Comparison of ENCODE assay signal across 8 mouse cellular contexts in genomic region chr17:75550771-75551413, GRCm38 (mm10). TPM values are rescaled to one million over a fixed set of nuclear protein-coding genes. Genes with fewer than 3 reads are reported as not detected.
DNase-seq lines count a peak whose midpoint lies in the region; ATAC-seq lines count a peak whose summit lies in the region.

No protein-coding gene starts in this region.

- ATAC-seq in heart, embryonic 11.5 days (replicated peaks; ENCODE audit: insufficient number of reproducible peaks, low FRiP score, low TSS enrichment): peak; percentile 11; the same call in 1 of the 2 replicates
- no peak for ATAC-seq in forebrain, embryonic 16.5 days
- no peak for ATAC-seq in limb, embryonic 12.5 days (ENCODE audit: insufficient number of reproducible peaks, insufficient read depth, low FRiP score, low TSS enrichment, low read depth)
- peak; percentile 5 for ATAC-seq in neural tube, embryonic 13.5 days (ENCODE audit: low read depth)

- H3K4me2 ChIP-seq in heart, embryonic 11.5 days: peak overlapping the region; percentile 89
- peak overlapping the region; percentile 93 for H3K4me2 ChIP-seq in forebrain, embryonic 16.5 days (ENCODE audit: low read length)
- H3K4me2 ChIP-seq in limb, embryonic 12.5 days: peak overlapping the region; percentile 78
- H3K4me2 ChIP-seq in neural tube, embryonic 13.5 days: peak overlapping the region; percentile 70

- peak overlapping the region; percentile 89 for H3K9ac ChIP-seq in heart, embryonic 11.5 days (ENCODE audit: low read depth, low read length)
- peak overlapping the region; percentile 80 for H3K9ac ChIP-seq in forebrain, embryonic 16.5 days (replicated peaks; ENCODE audit: low read depth, low read length)
- H3K9ac ChIP-seq in limb, embryonic 12.5 days (replicated peaks): peak overlapping the region; percentile 71
- peak overlapping the region; percentile 89 for H3K9ac ChIP-seq in neural tube, embryonic 13.5 days

- no peak overlapping the region; the same call in 1 of the 2 replicates for H3K27ac ChIP-seq in heart, embryonic 11.5 days (ENCODE audit: low read depth, low read length)
- no peak overlapping the region for H3K27ac ChIP-seq in forebrain, embryonic 16.5 days (ENCODE audit: low read length)
- H3K27ac ChIP-seq in limb, embryonic 12.5 days: no peak overlapping the region
- H3K27ac ChIP-seq in neural tube, embryonic 13.5 days (replicated peaks): no peak overlapping the region

- H3K4me1 ChIP-seq in heart, embryonic 11.5 days (ENCODE audit: control insufficient read depth, insufficient read depth, low read length): peaks cover 5% of the 10 kb centered on the region; the same call in 1 of the 2 replicates
- H3K4me1 ChIP-seq in forebrain, embryonic 16.5 days (replicated peaks; ENCODE audit: control insufficient read depth, insufficient read depth, low read length): peaks cover 13% of the 10 kb centered on the region
- peaks cover 4% of the 10 kb centered on the region; the same call in 1 of the 2 replicates for H3K4me1 ChIP-seq in limb, embryonic 12.5 days (replicated peaks)
- H3K4me1 ChIP-seq in neural tube, embryonic 13.5 days (replicated peaks): peaks cover 21% of the 10 kb centered on the region

- no peaks in the 10 kb centered on the region for H3K27me3 ChIP-seq in heart, embryonic 11.5 days (ENCODE audit: control insufficient read depth, insufficient read depth, low read length)
- no peaks in the 10 kb centered on the region for H3K27me3 ChIP-seq in forebrain, embryonic 16.5 days (replicated peaks; ENCODE audit: control insufficient read depth, insufficient read depth, low read length)
- no peaks in the 10 kb centered on the region for H3K27me3 ChIP-seq in limb, embryonic 12.5 days
- H3K27me3 ChIP-seq in neural tube, embryonic 13.5 days: no peaks in the 10 kb centered on the region

- WGBS in heart, embryonic 11.5 days (ENCODE audit: insufficient replicate concordance): 40% methylated on average over 11 of the region's 11 CpGs
- 41% methylated on average over 11 of the region's 11 CpGs for WGBS in forebrain, embryonic 16.5 days
- WGBS in limb, embryonic 12.5 days: 42% methylated on average over 11 of the region's 11 CpGs
- 38% methylated on average over 11 of the region's 11 CpGs for WGBS in neural tube, embryonic 13.5 days

- no peak for DNase-seq in heart, postnatal 4 days
- DNase-seq in MN1 (ENCODE audit: low spot score): peak; percentile 44
- DNase-seq in urinary bladder, adult 2 months (ENCODE audit: low spot score): no peak
- no peak for DNase-seq in spleen, postnatal 14 days (ENCODE audit: low spot score in 2 of 2)

- H3K4me3 ChIP-seq in heart, embryonic 11.5 days (ENCODE audit: low read depth, low read length): peak overlapping the region; percentile 91
- H3K4me3 ChIP-seq in forebrain, embryonic 16.5 days (replicated peaks; ENCODE audit: low read length): peak overlapping the region; percentile 80
- H3K4me3 ChIP-seq in limb, embryonic 12.5 days (replicated peaks): peak overlapping the region; percentile 81
- H3K4me3 ChIP-seq in neural tube, embryonic 13.5 days: peak overlapping the region; percentile 76

- H3K9me3 ChIP-seq in heart, embryonic 11.5 days (replicated peaks; ENCODE audit: control insufficient read depth, low read length): no peaks in the 10 kb centered on the region
- H3K9me3 ChIP-seq in forebrain, embryonic 16.5 days (ENCODE audit: control insufficient read depth, low read length): no peaks in the 10 kb centered on the region
- no peaks in the 10 kb centered on the region for H3K9me3 ChIP-seq in limb, embryonic 12.5 days
- no peaks in the 10 kb centered on the region for H3K9me3 ChIP-seq in neural tube, embryonic 13.5 days

- H3K36me3 ChIP-seq in heart, embryonic 11.5 days (ENCODE audit: control insufficient read depth, insufficient read depth, low read length): peaks cover 11% of the 10 kb centered on the region
- H3K36me3 ChIP-seq in forebrain, embryonic 16.5 days (ENCODE audit: control insufficient read depth, insufficient read depth): peaks cover 6% of the 10 kb centered on the region; the same call in 1 of the 2 replicates
- peaks cover 15% of the 10 kb centered on the region; the same call in 1 of the 2 replicates for H3K36me3 ChIP-seq in limb, embryonic 12.5 days
- H3K36me3 ChIP-seq in neural tube, embryonic 13.5 days: peaks cover 17% of the 10 kb centered on the region

RNA-seq across cellular contexts. Expression of gene Fam98a, which starts 0.9 kb away (rescaled TPM):
- 9.2 TPM in 2 replicates for polyA plus RNA-seq in heart, embryonic 11.5 days (2014; fragmentation: Nextera tagmentation; extraction: Ambion mirVana)
- total RNA-seq in heart, postnatal 4 days (2021): 10 to 100 TPM; 35.2 to 40.4 TPM
- 35.3 and 37.3 TPM in 2 replicates for polyA plus RNA-seq in forebrain, embryonic 16.5 days (2015; fragmentation: Nextera tagmentation; extraction: Ambion mirVana)
- 22.6 and 25.4 TPM in 2 replicates for polyA plus RNA-seq in limb, embryonic 12.5 days (2016; fragmentation: Nextera tagmentation; extraction: Ambion mirVana)
- polyA plus RNA-seq in neural tube, embryonic 13.5 days (2015; fragmentation: Nextera tagmentation; extraction: Ambion mirVana): 31.5 and 38.3 TPM in 2 replicates
- 36.9 and 40.5 TPM in 2 replicates for polyA plus RNA-seq in urinary bladder, adult 2 months (2012; rRNA removed)

Comparison
In these comparisons a context has a peak if more than half of its experiments do, and no peak if none do; other contexts are left out.
1. ATAC-seq: peak in heart, embryonic 11.5 days (single experiment) and neural tube, embryonic 13.5 days (single experiment); none in forebrain, embryonic 16.5 days (single experiment) and limb, embryonic 12.5 days (single experiment).
2. Peak in every context shown above with its lines, with median percentiles within 50 percentile points of each other: H3K4me2 ChIP-seq, H3K4me3 ChIP-seq and H3K9ac ChIP-seq.